Mouse (Mus musculus): ENCODE results near the gene Cntn4.

Gene Cntn4

DNA sequence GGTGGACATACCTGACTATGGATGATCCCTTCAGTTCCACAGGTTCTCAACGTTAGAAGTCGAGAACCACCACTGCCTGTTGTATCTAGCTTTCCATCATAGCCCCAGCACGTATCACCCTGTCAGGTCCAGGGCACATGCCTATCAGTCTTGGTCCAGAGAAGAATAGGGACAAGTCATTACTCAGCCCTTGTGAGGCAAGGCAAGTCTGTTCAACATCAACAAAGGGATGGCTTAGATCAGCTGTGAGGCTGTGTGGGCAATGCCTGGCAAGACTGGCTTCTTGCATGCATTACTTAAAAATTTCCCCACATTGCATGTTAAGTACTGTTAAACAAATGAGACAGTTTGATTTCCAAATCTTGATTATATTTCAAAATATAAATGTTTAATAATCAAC is 1070.3 kb downstream of the Cntn4 start:
- in situ Hi-C loops (cut with MboI, MseI) = no loop called here

All from T-helper 17 cell (primary cell).